Mouse (Mus musculus) embryonic stem cell, embryonic (primary cell): ENCODE measurements at regions not wholly inside any gene's neighbourhood (a gene's known extent, or its start where the extent isn't known, plus 50 kb on each side); places are given as distances from the start of the nearest gene placed in this dataset.

Source experiments
- CTCF ChIA-PET, 4 experiments: fragments of 300-600 bp in 2 of 4; fragments of 350-600 bp in 2 of 4; sonication (Branson Sonifier 250); formaldehyde crosslinking; loops; one replicate each; lab custom pipeline; 2022; ENCODE audit warnings: inconsistent platforms in 2 of 4; lab: Charles Lee
- POLR2A ChIA-PET, 4 experiments: fragments of 300-600 bp in 2 of 4; fragments of 350-600 bp in 2 of 4; sonication (Branson Sonifier 250); formaldehyde crosslinking; loops; one replicate each; lab custom pipeline; 2022; ENCODE audit warnings: antibody characterized with exemption in 4 of 4, inconsistent platforms in 1 of 4; lab: Charles Lee

DNA sequence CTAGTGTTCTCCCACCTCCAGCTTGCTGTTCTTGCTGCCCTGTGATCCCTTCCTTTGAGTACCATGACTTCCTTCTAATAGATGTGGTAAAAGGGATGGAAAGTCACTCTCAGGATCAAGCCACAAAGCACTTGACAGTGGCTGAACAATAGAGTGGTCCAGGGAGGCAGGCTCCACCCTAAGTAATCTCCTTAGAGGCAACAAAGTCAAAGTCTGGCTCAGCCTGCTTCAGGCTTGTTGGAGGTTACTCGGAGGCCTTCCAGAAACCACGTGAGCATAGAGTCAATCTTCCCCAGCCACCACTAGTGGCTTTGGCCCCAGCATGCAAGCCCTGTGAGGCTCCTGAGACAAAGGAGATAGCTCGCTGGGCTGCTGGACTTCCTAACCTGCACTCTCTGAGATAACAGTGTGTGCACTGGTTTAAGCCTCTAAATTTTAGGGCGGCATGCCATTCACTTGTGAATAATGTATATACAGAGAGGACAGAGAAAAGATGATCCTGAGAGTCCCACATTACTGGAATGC lies 137.0 kb upstream of the Rpl38 start:
- ChIA-PET CTCF (interaction anchor here (0.5 to 2.3 kb wide), 12 partner anchors 9 to 97 kb away, joined by 3 to 7 read pairs (median 4); no protein-coding TSS in a partner anchor), POLR2A (interaction anchor here in 3 of 4 experiments (0.6 to 2.0 kb wide), 26 partner anchors 11 to 792 kb away, joined by 3 to 14 read pairs (median 3); no protein-coding TSS in a partner anchor)

- POLR2A ChIA-PET = interaction anchor here (0.6 to 2.0 kb wide), 9 partner anchors 11 to 139 kb away, joined by 3 to 8 read pairs (median 4); no protein-coding TSS in a partner anchor
- CTCF ChIA-PET = interaction anchor here in 3 of 4 experiments (0.7 to 1.2 kb wide), 3 partner anchors 50 to 107 kb away, joined by 3 to 4 read pairs (median 3); no protein-coding TSS in a partner anchor
Measured at GRCm38 (mm10) chr11:114528937-114529772, 139.2 kb upstream of the Rpl38 start.

GRCm38 (mm10) chr11:114523444-114524238 lies 144.7 kb upstream of the Rpl38 start:
- ChIA-PET POLR2A (interaction anchor here (0.5 to 4.1 kb wide), 34 partner anchors 10 to 1585 kb away, joined by 3 to 19 read pairs (median 4); partner anchors contain the start of gene Rpl38 (in 1 of the 4)), CTCF (interaction anchor here (0.5 to 3.4 kb wide), 90 partner anchors 9 to 1143 kb away, joined by 3 to 41 read pairs (median 5); partner anchors contain the start of gene Rpl38 (in 1 of the 4))

GRCm38 (mm10) chr11:114515278-114515677 lies 153.0 kb upstream of the Rpl38 start:
- POLR2A ChIA-PET = interaction anchor here in 2 of 4 experiments (0.6 to 3.2 kb wide), 5 partner anchors 8 to 105 kb away, joined by 3 to 19 read pairs (median 3); no protein-coding TSS in a partner anchor

DNA sequence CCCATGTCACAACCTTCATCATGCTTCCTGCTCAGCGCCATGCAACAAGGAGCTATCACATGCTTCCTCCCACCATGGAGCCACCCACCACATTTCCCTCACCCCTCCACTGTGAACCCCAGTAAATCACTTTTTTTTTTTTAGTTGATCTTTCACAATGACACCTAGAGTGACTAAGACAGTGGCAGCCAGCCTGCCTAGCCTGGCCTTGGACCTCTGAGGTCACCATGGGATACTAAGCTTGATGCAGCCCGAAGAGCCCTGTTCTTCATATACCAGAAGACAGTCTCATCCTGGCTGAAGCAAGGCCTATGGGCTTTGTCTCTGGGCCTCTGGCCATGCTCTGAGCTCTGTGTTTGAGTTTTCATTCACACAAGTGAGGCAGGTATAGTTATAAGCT lies 154.2 kb upstream of the Rpl38 start:
- ChIA-PET CTCF (interaction anchor here in 3 of 4 experiments (0.7 to 1.9 kb wide), 4 partner anchors 9 to 89 kb away, joined by 3 to 13 read pairs (median 6); no protein-coding TSS in a partner anchor), POLR2A (interaction anchor here in 3 of 4 experiments (0.5 to 3.2 kb wide), 8 partner anchors 9 to 306 kb away, joined by 3 to 19 read pairs (median 4); no protein-coding TSS in a partner anchor)

More at GRCm38 (mm10) chr11:114515278-114515677, 153.0 kb upstream of the Rpl38 start:
- CTCF ChIA-PET = interaction anchor here in 3 of 4 experiments (0.7 to 1.9 kb wide), 5 partner anchors 8 to 485 kb away, joined by 3 to 13 read pairs (median 8); no protein-coding TSS in a partner anchor

DNA sequence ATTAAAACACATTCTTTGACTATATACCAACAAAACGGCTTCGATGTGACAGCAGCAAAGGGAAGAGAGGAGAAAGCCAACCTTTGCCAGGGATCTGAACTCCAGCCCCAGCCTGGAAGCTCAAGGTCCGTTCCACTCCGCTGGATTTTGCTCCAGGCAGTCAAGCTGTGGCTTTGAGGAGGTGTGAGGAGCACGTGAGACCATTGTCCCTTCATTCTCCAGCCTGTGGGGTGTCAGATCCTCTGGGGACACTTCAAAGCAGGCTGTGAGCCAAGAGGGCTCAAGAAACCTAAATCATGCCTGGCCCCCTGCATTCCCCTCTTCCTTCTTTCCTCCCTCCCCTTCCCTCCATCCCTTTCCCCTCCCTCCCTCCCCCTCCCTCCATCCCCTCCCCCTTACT lies 154.9 kb upstream of the Rpl38 start:
- POLR2A ChIA-PET = interaction anchor here (0.8 to 3.2 kb wide), 5 partner anchors 10 to 168 kb away, joined by 3 to 19 read pairs (median 3); no protein-coding TSS in a partner anchor

GRCm38 (mm10) chr11:114511994-114512393 lies 156.3 kb upstream of the Rpl38 start:
- ChIA-PET POLR2A (interaction anchor here in 2 of 4 experiments (1.6 to 3.2 kb wide), 3 partner anchors 9 to 11 kb away, joined by 6 to 19 read pairs (median 7); no protein-coding TSS in a partner anchor), CTCF (interaction anchor here in 3 of 4 experiments (0.7 to 2.2 kb wide), 4 partner anchors 9 to 116 kb away, joined by 3 to 7 read pairs (median 3); no protein-coding TSS in a partner anchor)

More for the DNA sequence above, 154.9 kb upstream of the Rpl38 start:
- CTCF ChIA-PET = interaction anchor here in 1 of 4 experiments (2.2 kb wide), 1 partner anchor 10 kb away, joined by 7 read pairs; no protein-coding TSS in a partner anchor

GRCm38 (mm10) chr11:114502562-114502961 lies 165.8 kb upstream of the Rpl38 start:
- CTCF ChIA-PET = interaction anchor here (0.6 to 1.6 kb wide), 13 partner anchors 8 to 375 kb away, joined by 3 to 9 read pairs (median 4); no protein-coding TSS in a partner anchor
- POLR2A ChIA-PET = interaction anchor here (0.7 to 1.8 kb wide), 24 partner anchors 9 to 89 kb away, joined by 3 to 8 read pairs (median 3); no protein-coding TSS in a partner anchor

DNA sequence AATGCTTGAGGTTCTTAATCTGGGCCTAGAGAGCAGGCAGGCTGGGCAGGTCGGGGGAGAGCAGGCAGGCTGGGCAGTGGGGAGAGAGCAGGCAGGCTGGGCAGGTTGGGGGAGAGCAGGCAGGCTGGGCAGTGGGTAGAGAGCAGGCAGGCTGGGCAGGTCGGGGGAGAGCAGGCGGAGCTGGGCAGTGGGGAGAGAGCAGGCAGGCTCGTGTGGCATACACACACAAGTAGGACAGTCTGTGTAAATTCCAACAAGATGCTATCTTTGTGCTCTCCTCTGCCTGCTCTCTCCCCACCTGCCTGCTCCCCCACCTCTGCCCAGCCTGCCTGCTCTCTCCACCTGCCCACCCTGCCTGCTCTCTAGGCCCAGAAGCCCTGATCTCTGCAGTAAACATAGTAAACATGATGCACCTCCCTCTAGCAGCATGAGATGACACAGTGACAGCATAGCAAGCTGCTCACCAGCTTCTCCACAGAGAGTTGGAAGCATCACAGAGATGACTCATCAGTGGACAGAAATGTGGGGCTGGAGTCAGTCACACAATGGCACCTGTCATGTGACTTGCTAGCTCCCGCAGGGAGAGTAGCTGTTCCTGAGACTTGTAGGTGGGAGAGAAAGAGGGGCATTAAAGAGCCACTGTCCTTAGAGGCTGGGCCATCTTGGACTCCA lies 166.3 kb upstream of the Rpl38 start:
- CTCF ChIA-PET = interaction anchor here (0.5 to 1.6 kb wide), 14 partner anchors 19 to 439 kb away, joined by 3 to 9 read pairs (median 3); no protein-coding TSS in a partner anchor
- POLR2A ChIA-PET = interaction anchor here (0.7 to 1.8 kb wide), 20 partner anchors 9 to 90 kb away, joined by 3 to 8 read pairs (median 3); no protein-coding TSS in a partner anchor

- ChIA-PET CTCF (no interaction called here), POLR2A (interaction anchor here in 2 of 4 experiments (0.9 to 1.4 kb wide), 3 partner anchors 16 to 29 kb away, joined by 3 read pairs; no protein-coding TSS in a partner anchor)
Measured at GRCm38 (mm10) chr11:114500416-114500815, 167.9 kb upstream of the Rpl38 start.

DNA sequence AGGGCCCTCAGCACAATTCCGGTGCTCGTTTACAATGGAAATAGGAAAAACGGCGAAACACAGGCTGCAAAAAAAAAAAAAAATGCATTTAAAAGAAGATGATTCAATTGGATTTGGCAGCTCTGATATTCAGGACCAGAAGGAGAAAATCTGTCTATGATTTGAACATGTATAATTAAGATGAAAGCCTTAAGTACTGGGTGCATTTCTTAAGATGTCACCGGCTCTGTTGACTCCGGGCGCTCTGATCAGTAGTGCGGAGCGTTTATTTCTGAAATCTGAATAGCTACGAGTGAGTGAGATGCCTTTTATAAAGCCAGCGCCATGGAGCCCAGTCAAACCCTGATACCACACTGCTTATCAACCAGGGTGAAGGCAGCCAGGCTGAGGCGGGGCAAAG lies 168.7 kb upstream of the Rpl38 start:
- ChIA-PET CTCF (interaction anchor here in 1 of 4 experiments (0.6 kb wide), 1 partner anchor 820 kb away, joined by 5 read pairs; no protein-coding TSS in a partner anchor), POLR2A (interaction anchor here in 1 of 4 experiments (0.9 to 1.6 kb wide), 2 partner anchors 28 to 71 kb away, joined by 3 to 5 read pairs; no protein-coding TSS in a partner anchor)

DNA sequence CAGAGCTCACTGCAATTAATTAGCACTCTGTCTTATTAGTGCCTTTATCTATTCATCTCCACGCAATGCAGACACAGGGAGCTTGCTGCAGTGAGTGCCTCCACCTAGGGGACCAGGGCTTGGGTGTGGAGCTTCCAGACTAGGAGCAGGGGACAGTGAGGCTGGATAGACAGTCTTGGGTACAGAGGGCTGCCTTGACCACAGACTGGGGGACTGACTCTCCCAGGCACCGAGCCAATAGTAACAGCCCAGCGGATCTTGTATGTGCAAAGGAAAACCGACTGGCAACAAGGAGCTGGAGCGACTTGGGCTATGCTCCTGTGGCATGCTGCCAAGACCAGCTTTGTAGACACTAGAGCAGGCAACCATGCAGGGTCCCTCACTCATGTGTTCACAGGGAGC lies 172.8 kb upstream of the Rpl38 start:
- POLR2A ChIA-PET = interaction anchor here in 2 of 4 experiments (0.8 to 1.8 kb wide), 6 partner anchors 10 to 178 kb away, joined by 3 to 4 read pairs (median 3); partner anchors contain the start of gene Rpl38 (in 1 of the 2)
- CTCF ChIA-PET = interaction anchor here in 2 of 4 experiments (0.7 to 1.8 kb wide), 7 partner anchors 18 to 141 kb away, joined by 3 to 7 read pairs (median 4); no protein-coding TSS in a partner anchor

GRCm38 (mm10) chr11:114486455-114486854 lies 181.9 kb upstream of the Rpl38 start:
- ChIA-PET CTCF (no interaction called here), POLR2A (interaction anchor here in 2 of 4 experiments (1.0 to 1.9 kb wide), 3 partner anchors 8 to 16 kb away, joined by 3 to 4 read pairs (median 4); no protein-coding TSS in a partner anchor)

- ChIA-PET CTCF (interaction anchor here in 2 of 4 experiments (0.8 to 1.1 kb wide), 4 partner anchors 8 to 82 kb away, joined by 3 to 4 read pairs (median 3); no protein-coding TSS in a partner anchor), POLR2A (interaction anchor here in 2 of 4 experiments (0.9 to 1.9 kb wide), 7 partner anchors 10 to 429 kb away, joined by 3 to 4 read pairs (median 3); no protein-coding TSS in a partner anchor)
Measured at GRCm38 (mm10) chr11:114485429-114485828, 182.9 kb upstream of the Rpl38 start.

GRCm38 (mm10) chr11:114484668-114484953 lies 183.7 kb upstream of the Rpl38 start:
- ChIA-PET CTCF (interaction anchor here in 2 of 4 experiments (0.9 to 1.2 kb wide), 4 partner anchors 22 to 152 kb away, joined by 3 to 6 read pairs (median 3); no protein-coding TSS in a partner anchor), POLR2A (interaction anchor here in 3 of 4 experiments (0.5 to 1.9 kb wide), 8 partner anchors 16 to 207 kb away, joined by 3 to 4 read pairs (median 3); no protein-coding TSS in a partner anchor)
